Mouse (Mus musculus): ENCODE results near the gene Nup85.

Gene Nup85

GRCm38 (mm10) chr11:115614346-115615107 lies 50.3 kb downstream of the Nup85 start:
- DNase-seq: peak; percentile 54

GRCm38 (mm10) chr11:115615108-115615825 lies 51.0 kb downstream of the Nup85 start:
- peak; percentile 15 for DNase-seq

GRCm38 (mm10) chr11:115615875-115616274 lies 51.6 kb downstream of the Nup85 start:
- DNase-seq: peak; percentile 56

- DNase-seq: peak; percentile 19
These were observed 52.1 kb downstream of the Nup85 start for GRCm38 (mm10) chr11:115616371-115616770.

GRCm38 (mm10) chr11:115616893-115617292 lies 52.7 kb downstream of the Nup85 start:
- DNase-seq: peak; percentile 75

GRCm38 (mm10) chr11:115618001-115618400 lies 53.8 kb downstream of the Nup85 start:
- DNase-seq: peak; percentile 69

- peak; percentile 32 for DNase-seq
These were observed 54.7 kb downstream of the Nup85 start for GRCm38 (mm10) chr11:115618732-115619516.

- peak; percentile 11 for DNase-seq
These were observed 55.7 kb downstream of the Nup85 start for GRCm38 (mm10) chr11:115619949-115620348.

- no peak for DNase-seq
These were observed 59.3 kb downstream of the Nup85 start for GRCm38 (mm10) chr11:115623487-115624070.

GRCm38 (mm10) chr11:115625877-115626276 lies 61.6 kb downstream of the Nup85 start:
- DNase-seq: peak; percentile 95

- peak; percentile 32 for DNase-seq
These were observed 62.8 kb downstream of the Nup85 start for GRCm38 (mm10) chr11:115626824-115627616.

- peak; percentile 100 for DNase-seq
These were observed 63.7 kb downstream of the Nup85 start, which contains the start of gene Slc25a19 for GRCm38 (mm10) chr11:115627705-115628464. Gene Slc25a19 (minus strand): TSS chr11:115628295.

GRCm38 (mm10) chr11:115628465-115629101 lies 64.3 kb downstream of the Nup85 start:
- DNase-seq: no peak

- DNase-seq: no peak
These were observed 65.7 kb downstream of the Nup85 start for GRCm38 (mm10) chr11:115629734-115630531.

GRCm38 (mm10) chr11:115630532-115631504 lies 66.6 kb downstream of the Nup85 start:
- no peak for DNase-seq

GRCm38 (mm10) chr11:115631505-115631890 lies 67.3 kb downstream of the Nup85 start:
- DNase-seq: peak; percentile 81

GRCm38 (mm10) chr11:115632247-115632646 lies 68.0 kb downstream of the Nup85 start:
- no peak for DNase-seq

GRCm38 (mm10) chr11:115632862-115633261 lies 68.6 kb downstream of the Nup85 start:
- no peak for DNase-seq
